Mouse (Mus musculus) right cerebral cortex, postnatal 10 days (tissue): Measurements from ENCODE around the gene Cpn1.

Experiments used
- DNase-seq, 2 experiments: peaks; one replicate each; pipeline ENCODE4 v3.0.0; 2021; ENCODE audit warnings: low spot score in 2 of 2

The Cpn1 gene

DNA sequence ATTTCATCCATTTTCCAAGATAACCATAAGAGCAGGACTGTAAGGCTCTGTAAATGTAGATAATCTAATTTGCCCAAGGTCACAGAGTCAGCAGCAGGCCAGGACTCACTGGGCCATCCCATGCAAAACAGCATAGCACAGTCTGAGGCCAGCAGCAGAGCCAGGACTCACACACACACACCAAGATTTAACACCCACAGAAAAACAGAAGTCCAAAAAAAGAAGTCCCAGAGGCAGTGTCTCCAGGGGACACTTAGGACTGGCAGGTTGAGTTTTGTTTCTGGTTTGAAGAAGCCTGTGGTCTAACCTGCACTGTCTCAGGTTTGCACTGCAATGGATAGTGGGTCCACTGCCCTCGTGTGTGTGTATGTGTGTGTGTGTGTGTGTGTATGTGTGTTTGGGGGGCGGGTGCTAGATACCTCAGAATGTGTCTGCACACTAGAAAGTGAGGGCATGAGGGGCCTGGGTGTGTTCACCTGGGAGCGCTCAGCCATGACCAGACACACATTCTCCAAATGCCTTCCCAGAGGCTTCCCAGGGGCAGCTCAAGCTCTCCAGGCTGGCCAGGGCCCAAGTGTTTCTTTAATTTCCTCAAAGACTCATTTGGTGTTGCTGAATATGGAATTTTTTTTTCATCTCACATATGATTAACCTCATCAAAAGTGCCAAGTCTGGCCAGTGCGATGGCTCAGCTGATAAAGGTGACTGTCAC lies 73.4 kb downstream of the Cpn1 start:
- DNase-seq, result no peak

DNA sequence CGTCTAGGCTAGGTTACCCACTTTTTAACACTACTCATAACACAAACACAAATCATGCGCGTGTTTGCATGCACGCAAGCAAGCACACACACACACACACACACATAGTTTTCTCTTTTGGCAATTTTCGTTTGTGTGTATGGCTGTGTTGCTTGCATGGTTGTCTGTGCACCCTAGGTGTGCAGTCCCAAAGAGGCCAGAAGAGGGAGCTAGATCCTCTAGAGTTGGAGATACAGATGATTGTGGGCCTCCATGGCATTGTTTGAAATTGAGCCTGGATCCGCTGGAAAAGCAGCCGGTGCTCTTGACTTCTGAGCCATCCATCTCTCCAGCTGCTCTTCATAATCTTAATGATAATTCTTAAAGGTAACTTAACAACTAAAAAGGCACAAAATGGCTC lies 79.9 kb downstream of the Cpn1 start:
- no peak for DNase-seq
